Mouse (Mus musculus) neutrophil, adult 5-6 weeks (primary cell): ENCODE data around the gene Dnajc17. TPM values are rescaled to one million over a fixed set of nuclear protein-coding genes. Genes with fewer than 3 reads are reported as not detected.
A peak's percentile ranks its signal among the peaks of the same experiment; 100 is the strongest.

Source experiments
- ATAC-seq: fragments of 151-379, 151-347 bp; 2 replicates; pipeline ENCODE4 v1.8.0; 2017; ENCODE audit warnings: mild to moderate bottlenecking, moderate TSS enrichment; ENCODE audit not compliant: insufficient number of reproducible peaks, poor library complexity, low FRiP score, severe bottlenecking; ENCODE audit errors: extremely low read depth
- total RNA-seq: library from RNA; stranded (forward); fragments of 200-1000 nt; gene quantifications from 2 replicates; pipeline ENCODE4 v1.2.3, GENCODE M21; 2017

Dnajc17 gene
- 33.6 and 37.8 TPM in 2 replicates for total RNA-seq

- peak; percentile 99 for ATAC-seq
These were observed at the start of gene Dnajc17, which contains the start of gene Zfyve19 for GRCm38 (mm10) chr2:119208344-119209175. Dnajc17 (minus strand) TSS chr2:119208795. Zfyve19 (plus strand) TSS chr2:119208617.

GRCm38 (mm10) chr2:119254976-119255375 is 46.4 kb upstream of the Dnajc17 start:
- ATAC-seq = no peak

- peak; percentile 88 for ATAC-seq
These were observed 42.4 kb upstream of the Dnajc17 start for GRCm38 (mm10) chr2:119250826-119251478.

- ATAC-seq = no peak
These were observed 41.8 kb upstream of the Dnajc17 start for GRCm38 (mm10) chr2:119250377-119250776.

- ATAC-seq = no peak
These were observed 41.0 kb upstream of the Dnajc17 start for GRCm38 (mm10) chr2:119249592-119250061.

GRCm38 (mm10) chr2:119247904-119248303 is 39.3 kb upstream of the Dnajc17 start:
- no peak for ATAC-seq

- no peak for ATAC-seq
These were observed 36.7 kb upstream of the Dnajc17 start for GRCm38 (mm10) chr2:119245246-119245645.

- no peak for ATAC-seq
These were observed 34.0 kb upstream of the Dnajc17 start for GRCm38 (mm10) chr2:119242548-119242947.

- no peak for ATAC-seq
These were observed 32.2 kb upstream of the Dnajc17 start for GRCm38 (mm10) chr2:119240819-119241186.

GRCm38 (mm10) chr2:119240075-119240818 is 31.7 kb upstream of the Dnajc17 start:
- ATAC-seq = no peak

- no peak for ATAC-seq
These were observed 30.1 kb upstream of the Dnajc17 start for GRCm38 (mm10) chr2:119238671-119239070.

GRCm38 (mm10) chr2:119237871-119238220 is 29.3 kb upstream of the Dnajc17 start:
- ATAC-seq = no peak

GRCm38 (mm10) chr2:119237210-119237870 is 28.7 kb upstream of the Dnajc17 start, which contains the start of gene Spint1:
Spint1 (plus strand) TSS chr2:119237362.
- ATAC-seq = no peak

- no peak for ATAC-seq
These were observed 28.2 kb upstream of the Dnajc17 start for GRCm38 (mm10) chr2:119236682-119237209.

GRCm38 (mm10) chr2:119229775-119230704 is 21.4 kb upstream of the Dnajc17 start, which contains the start of gene Ppp1r14d:
Ppp1r14d (minus strand) TSS chr2:119229906.
- ATAC-seq = no peak

GRCm38 (mm10) chr2:119209176-119209507 is 547 bp upstream of the Dnajc17 start:
- ATAC-seq = no peak

- ATAC-seq = no peak
These were observed 643 bp downstream of the Dnajc17 start for GRCm38 (mm10) chr2:119207961-119208343.
